17 mouse cellular contexts compared by ENCODE assay signal in genomic region chr9:78506722-78507077, GRCm38 (mm10). TPM values are rescaled to one million over a fixed set of nuclear protein-coding genes. Genes with fewer than 3 reads are reported as not detected.
DNase-seq lines count a peak whose midpoint lies in the region; ATAC-seq and TF ChIP-seq lines count a peak whose summit lies in the region.
"Had no signal": no experiment of that assay in that cellular context is flagged by ENCODE, and none has a peak within 500 bp of the region (broad histone marks: within the 10 kb centered on the region; RNA-seq: fewer than 3 reads in every experiment).

No protein-coding gene starts in this region.

- peak overlapping the region; percentile 3; the same call in 1 of the 2 replicates for H3K4me2 ChIP-seq in heart, postnatal 0 days (ENCODE audit: low read depth, low read length)
- no peak overlapping the region for H3K4me2 ChIP-seq in midbrain, embryonic 11.5 days
- H3K4me2 ChIP-seq in midbrain, embryonic 14.5 days (ENCODE audit: low read length): no peak overlapping the region
- H3K4me2 ChIP-seq in intestine, postnatal 0 days (replicated peaks; ENCODE audit: low read depth): 0 out of 2 replicates have a peak overlapping the region, but pooled peaks have one; percentile 6
- H3K4me2 ChIP-seq in hindbrain, embryonic 13.5 days: no peak overlapping the region
- H3K4me2 ChIP-seq: embryonic facial prominence, embryonic 15.5 days; hindbrain, embryonic 14.5 days had no signal

- H3K36me3 ChIP-seq in heart, postnatal 0 days (replicated peaks; ENCODE audit: control insufficient read depth, insufficient read depth, low read length): no peaks in the 10 kb centered on the region
- no peaks in the 10 kb centered on the region for H3K36me3 ChIP-seq in heart, adult 2 months (ENCODE audit: control insufficient read depth, insufficient read depth, low read length)
- H3K36me3 ChIP-seq in midbrain, embryonic 11.5 days (ENCODE audit: control insufficient read depth, insufficient read depth, low read length): no peaks in the 10 kb centered on the region
- 0 out of 2 replicates have a peak, but pooled peaks cover 11% of the 10 kb centered on the region for H3K36me3 ChIP-seq in midbrain, embryonic 14.5 days (ENCODE audit: control insufficient read depth, insufficient read depth, low read length)
- no peaks in the 10 kb centered on the region for H3K36me3 ChIP-seq in intestine, postnatal 0 days (ENCODE audit: control insufficient read depth, insufficient read depth)
- peaks cover 3% of the 10 kb centered on the region; the same call in 1 of the 2 replicates for H3K36me3 ChIP-seq in hindbrain, embryonic 13.5 days
- H3K36me3 ChIP-seq: embryonic facial prominence, embryonic 15.5 days; limb, embryonic 10.5 days had no signal

- no peak for TF ChIP-seq POLR2A in heart, adult 2 months (IDR thresholded peaks at IDR 0.05; ENCODE audit: insufficient read depth, low read depth, low read length)

- H3K27ac ChIP-seq in heart, postnatal 0 days (ENCODE audit: low read depth): peak overlapping the region; percentile 76
- no peak overlapping the region for H3K27ac ChIP-seq in heart, adult 2 months
- no peak overlapping the region for H3K27ac ChIP-seq in midbrain, embryonic 11.5 days (ENCODE audit: low read depth, low read length)
- no peak overlapping the region for H3K27ac ChIP-seq in midbrain, embryonic 14.5 days (replicated peaks; ENCODE audit: low read depth, low read length)
- H3K27ac ChIP-seq in intestine, postnatal 0 days (ENCODE audit: low read depth, low read length): no peak overlapping the region
- H3K27ac ChIP-seq in hindbrain, embryonic 13.5 days: no peak overlapping the region
- H3K27ac ChIP-seq: embryonic facial prominence, embryonic 15.5 days; hindbrain, embryonic 14.5 days; limb, embryonic 10.5 days had no signal

- no peaks in the 10 kb centered on the region for H3K27me3 ChIP-seq in heart, postnatal 0 days (ENCODE audit: control insufficient read depth, insufficient read depth, low read length)
- H3K27me3 ChIP-seq in heart, adult 2 months (ENCODE audit: control insufficient read depth, insufficient read depth, low read length): no peaks in the 10 kb centered on the region
- H3K27me3 ChIP-seq in midbrain, embryonic 11.5 days (ENCODE audit: control insufficient read depth, insufficient read depth, low read length): no peaks in the 10 kb centered on the region
- no peaks in the 10 kb centered on the region for H3K27me3 ChIP-seq in midbrain, embryonic 14.5 days (ENCODE audit: control insufficient read depth, insufficient read depth, low read length)
- no peaks in the 10 kb centered on the region for H3K27me3 ChIP-seq in intestine, postnatal 0 days (replicated peaks; ENCODE audit: control insufficient read depth, insufficient read depth, low read length)
- H3K27me3 ChIP-seq in hindbrain, embryonic 13.5 days: no peaks in the 10 kb centered on the region
- H3K27me3 ChIP-seq: embryonic facial prominence, embryonic 15.5 days had no signal

- no peaks in the 10 kb centered on the region; the same call in 1 of the 2 replicates for H3K4me1 ChIP-seq in heart, postnatal 0 days (ENCODE audit: control insufficient read depth, insufficient read depth)
- no peaks in the 10 kb centered on the region; the same call in 1 of the 2 replicates for H3K4me1 ChIP-seq in heart, adult 2 months (ENCODE audit: control insufficient read depth, insufficient read depth, low read length)
- peaks cover 17% of the 10 kb centered on the region for H3K4me1 ChIP-seq in midbrain, embryonic 11.5 days (ENCODE audit: control insufficient read depth, insufficient read depth, low read length)
- H3K4me1 ChIP-seq in midbrain, embryonic 14.5 days (ENCODE audit: control insufficient read depth, insufficient read depth, low read length): peaks cover 25% of the 10 kb centered on the region; the same call in 1 of the 2 replicates
- no peaks in the 10 kb centered on the region for H3K4me1 ChIP-seq in intestine, postnatal 0 days (replicated peaks; ENCODE audit: control insufficient read depth, insufficient read depth, low read length)
- peaks cover 28% of the 10 kb centered on the region for H3K4me1 ChIP-seq in hindbrain, embryonic 13.5 days (replicated peaks)

- TF ChIP-seq EP300 in heart, postnatal 0 days (IDR thresholded peaks at IDR 0.05; ENCODE audit: low read depth): no peak
- no peak for TF ChIP-seq EP300 in heart, adult 2 months (IDR thresholded peaks at IDR 0.05; ENCODE audit: insufficient read depth, low read depth, low read length)

- peak; percentile 11; the same call in 1 of the 2 replicates for ATAC-seq in heart, postnatal 0 days (ENCODE audit: insufficient read depth, low read depth)
- no peak for ATAC-seq in midbrain, embryonic 11.5 days (ENCODE audit: low FRiP score)
- no peak for ATAC-seq in midbrain, embryonic 14.5 days (ENCODE audit: low FRiP score, low TSS enrichment)
- ATAC-seq in intestine, postnatal 0 days: no peak
- ATAC-seq in hindbrain, embryonic 13.5 days (ENCODE audit: low FRiP score): no peak
- ATAC-seq: CD4-positive, CD25-positive, alpha-beta regulatory T cell, adult 4 months; forebrain, embryonic 16.5 days; lung, postnatal 0 days had no signal

- intact Hi-C loops in heart, adult 2 months (cut with DNase I): no loop called here

- 40% methylated on average over 6 of the region's 7 CpGs for WGBS in heart, postnatal 0 days
- 57% methylated on average over 7 of the region's 7 CpGs for WGBS in heart, adult 2 months
- WGBS in midbrain, embryonic 11.5 days: 85% methylated on average over 6 of the region's 7 CpGs
- 89% methylated on average over 7 of the region's 7 CpGs for WGBS in midbrain, embryonic 14.5 days
- WGBS in intestine, postnatal 0 days: 60% methylated on average over 5 of the region's 7 CpGs
- WGBS in hindbrain, embryonic 13.5 days: 88% methylated on average over 7 of the region's 7 CpGs

- no peak for TF ChIP-seq CTCF in heart, postnatal 0 days (IDR thresholded peaks at IDR 0.05; ENCODE audit: low read depth)
- no peak for TF ChIP-seq CTCF in heart, adult 2 months (IDR thresholded peaks at IDR 0.05)
- no peak for TF ChIP-seq CTCF in intestine, postnatal 0 days (IDR thresholded peaks at IDR 0.05; ENCODE audit: low read depth)

- H3K9me3 ChIP-seq in heart, postnatal 0 days (replicated peaks; ENCODE audit: control insufficient read depth, low read length): no peaks in the 10 kb centered on the region
- H3K9me3 ChIP-seq in midbrain, embryonic 11.5 days (ENCODE audit: control insufficient read depth, low read length): no peaks in the 10 kb centered on the region
- H3K9me3 ChIP-seq in midbrain, embryonic 14.5 days (ENCODE audit: control insufficient read depth, low read length): no peaks in the 10 kb centered on the region
- no peaks in the 10 kb centered on the region for H3K9me3 ChIP-seq in intestine, postnatal 0 days (ENCODE audit: control insufficient read depth)
- peaks cover 2% of the 10 kb centered on the region; the same call in 1 of the 2 replicates for H3K9me3 ChIP-seq in hindbrain, embryonic 13.5 days
- H3K9me3 ChIP-seq: embryonic facial prominence, embryonic 15.5 days; limb, embryonic 10.5 days had no signal

- no peak overlapping the region for H3K4me3 ChIP-seq in heart, postnatal 0 days (ENCODE audit: low read depth, low read length)
- H3K4me3 ChIP-seq in heart, adult 2 months: no peak overlapping the region
- no peak overlapping the region for H3K4me3 ChIP-seq in midbrain, embryonic 11.5 days (ENCODE audit: low read depth, low read length)
- H3K4me3 ChIP-seq in midbrain, embryonic 14.5 days (replicated peaks; ENCODE audit: low read depth, low read length): no peak overlapping the region
- no peak overlapping the region for H3K4me3 ChIP-seq in intestine, postnatal 0 days (ENCODE audit: low read depth, low read length)
- H3K4me3 ChIP-seq in hindbrain, embryonic 13.5 days: no peak overlapping the region
- H3K4me3 ChIP-seq: embryonic facial prominence, embryonic 15.5 days; limb, embryonic 10.5 days had no signal

- H3K9ac ChIP-seq in heart, postnatal 0 days (replicated peaks; ENCODE audit: low read depth, low read length): no peak overlapping the region
- no peak overlapping the region for H3K9ac ChIP-seq in heart, adult 2 months (ENCODE audit: low read depth, low read length)
- no peak overlapping the region for H3K9ac ChIP-seq in midbrain, embryonic 11.5 days (ENCODE audit: low read length)
- no peak overlapping the region for H3K9ac ChIP-seq in midbrain, embryonic 14.5 days (replicated peaks; ENCODE audit: low read length)
- no peak overlapping the region for H3K9ac ChIP-seq in intestine, postnatal 0 days (ENCODE audit: low read depth, low read length)
- no peak overlapping the region for H3K9ac ChIP-seq in hindbrain, embryonic 13.5 days
- H3K9ac ChIP-seq: embryonic facial prominence, embryonic 15.5 days; hindbrain, embryonic 14.5 days had no signal

- DNase-seq in heart, postnatal 0 days (ENCODE audit: low spot score): no peak
- DNase-seq in heart, adult 2 months: no peak
- peak; percentile 70 for DNase-seq in midbrain, embryonic 11.5 days (ENCODE audit: low spot score, missing footprints)
- DNase-seq in midbrain, embryonic 14.5 days: no peak
- no peak for DNase-seq in thymus, postnatal 4 days
- DNase-seq: cerebellum, adult 18-20 months; gastrocnemius, postnatal 10 days; thymus, adult 18-20 months had no signal

- no peaks in the 10 kb centered on the region for H3K79me2 ChIP-seq in heart, adult 2 months (replicated peaks; ENCODE audit: control insufficient read depth, insufficient read depth, low read length)

RNA-seq across cellular contexts. Expression of gene Eef1a1, which starts 17.7 kb away (rescaled TPM):
- total RNA-seq in heart, postnatal 0 days (2014; rRNA removed; ENCODE audit: low replicate concordance): 7,011 and 7,051 TPM in 2 replicates
- polyA plus RNA-seq in heart, postnatal 0 days (2015; fragmentation: Nextera tagmentation; extraction: Ambion mirVana): 2,146 and 2,221 TPM in 2 replicates
- 1,000 to 10,000 TPM in 1 of 2 experiments, 100 to 1,000 TPM in 1; 970 to 1,045 TPM for total RNA-seq in heart, adult 2 months (2021)
- polyA plus RNA-seq in heart, adult 2 months (2012; rRNA removed): 901 and 1,346 TPM in 2 replicates
- polyA plus RNA-seq in midbrain, embryonic 11.5 days (2014; fragmentation: Nextera tagmentation; extraction: Ambion mirVana): 4,628 and 4,661 TPM in 2 replicates
- 3,788 and 4,401 TPM in 2 replicates for polyA plus RNA-seq in midbrain, embryonic 14.5 days (2014; fragmentation: Nextera tagmentation; extraction: Ambion mirVana)
- polyA plus RNA-seq in intestine, postnatal 0 days (2015; fragmentation: Nextera tagmentation; extraction: Ambion mirVana): 1,954 and 2,041 TPM in 2 replicates
- 3,538 and 3,562 TPM in 2 replicates for polyA plus RNA-seq in hindbrain, embryonic 13.5 days (2015; fragmentation: Nextera tagmentation; extraction: Ambion mirVana)

RNA-seq across cellular contexts. Expression of gene Gm17324, which starts 58.1 kb away (rescaled TPM):
- total RNA-seq in heart, postnatal 0 days (2014; rRNA removed; ENCODE audit: low replicate concordance): not detected in 2 replicates
- 0.63 and 0.74 TPM in 2 replicates for polyA plus RNA-seq in heart, postnatal 0 days (2015; fragmentation: Nextera tagmentation; extraction: Ambion mirVana)
- not detected for total RNA-seq in heart, adult 2 months (2021)
- polyA plus RNA-seq in heart, adult 2 months (2012; rRNA removed): not detected in 2 replicates
- 0.52 and 1.1 TPM in 2 replicates for polyA plus RNA-seq in midbrain, embryonic 11.5 days (2014; fragmentation: Nextera tagmentation; extraction: Ambion mirVana)
- polyA plus RNA-seq in midbrain, embryonic 14.5 days (2014; fragmentation: Nextera tagmentation; extraction: Ambion mirVana): 0.92 and 1.4 TPM in 2 replicates
- 0.17 and 0.39 TPM in 2 replicates for polyA plus RNA-seq in intestine, postnatal 0 days (2015; fragmentation: Nextera tagmentation; extraction: Ambion mirVana)
- 0.99 and 1.3 TPM in 2 replicates for polyA plus RNA-seq in hindbrain, embryonic 13.5 days (2015; fragmentation: Nextera tagmentation; extraction: Ambion mirVana)
- total RNA-seq: adrenal gland, adult 18-20 months; gastrocnemius, postnatal 10 days had no signal

RNA-seq across cellular contexts. Expression of gene Mto1, which starts 58.7 kb away (rescaled TPM):
- 22.4 and 27.3 TPM in 2 replicates for total RNA-seq in heart, postnatal 0 days (2014; rRNA removed; ENCODE audit: low replicate concordance)
- 21.8 and 23.3 TPM in 2 replicates for polyA plus RNA-seq in heart, postnatal 0 days (2015; fragmentation: Nextera tagmentation; extraction: Ambion mirVana)
- 10 to 100 TPM; 22.5 to 27.6 TPM for total RNA-seq in heart, adult 2 months (2021)
- polyA plus RNA-seq in heart, adult 2 months (2012; rRNA removed): 15.8 and 24.9 TPM in 2 replicates
- polyA plus RNA-seq in midbrain, embryonic 11.5 days (2014; fragmentation: Nextera tagmentation; extraction: Ambion mirVana): 26.0 and 28.3 TPM in 2 replicates
- polyA plus RNA-seq in midbrain, embryonic 14.5 days (2014; fragmentation: Nextera tagmentation; extraction: Ambion mirVana): 22.3 and 27.4 TPM in 2 replicates
- 8.2 and 8.4 TPM in 2 replicates for polyA plus RNA-seq in intestine, postnatal 0 days (2015; fragmentation: Nextera tagmentation; extraction: Ambion mirVana)
- 27.3 and 28.8 TPM in 2 replicates for polyA plus RNA-seq in hindbrain, embryonic 13.5 days (2015; fragmentation: Nextera tagmentation; extraction: Ambion mirVana)

Comparison
In these comparisons a context has a peak if more than half of its experiments do, and no peak if none do; other contexts are left out.
1. H3K4me2 ChIP-seq: peak in heart, postnatal 0 days (single experiment) and intestine, postnatal 0 days (single experiment); none in midbrain, embryonic 11.5 days (single experiment), midbrain, embryonic 14.5 days (single experiment) and hindbrain, embryonic 13.5 days (single experiment).